Mouse (Mus musculus): ENCODE measurements at regions not wholly inside any gene's neighbourhood (a gene's known extent, or its start where the extent isn't known, plus 50 kb on each side); places are given as distances from the start of the nearest gene placed in this dataset.
A peak's percentile ranks its signal among the peaks of the same experiment; 100 is the strongest.

DNA sequence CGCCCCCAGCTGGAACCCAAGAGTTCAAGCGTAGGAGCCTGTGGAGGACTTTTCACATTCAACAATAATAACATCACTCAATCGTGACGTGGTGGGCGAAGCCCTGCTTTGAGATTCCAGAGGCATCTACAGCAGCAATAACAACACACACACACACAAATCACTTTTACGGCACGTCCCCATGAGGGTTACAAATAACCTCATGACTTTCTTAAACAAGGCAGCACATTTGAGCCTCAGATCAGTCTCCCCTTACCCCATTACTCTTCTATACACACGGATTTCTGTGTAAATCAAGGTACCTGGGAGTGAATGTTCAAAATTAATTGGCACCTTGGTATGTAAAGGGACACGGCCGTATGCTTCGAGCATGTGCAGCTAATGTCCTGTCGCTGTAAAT is 354.4 kb downstream of the Ajap1 start:
- H3K4me3 ChIP-seq (ENCODE audit: low read length) = no peak overlapping the region
- no peak overlapping the region for H3K27ac ChIP-seq (ENCODE audit: low read length)
- no peaks in the 10 kb centered on the region for H3K27me3 ChIP-seq (ENCODE audit: insufficient read depth, low read length)
- H3K9me3 ChIP-seq (ENCODE audit: low read length) = peaks cover 12% of the 10 kb centered on the region
- H3K36me3 ChIP-seq (ENCODE audit: insufficient read depth, low read length) = no peaks in the 10 kb centered on the region
- 0 out of 2 replicates have a peak, but pooled peaks cover 6% of the 10 kb centered on the region for H3K4me1 ChIP-seq (ENCODE audit: insufficient read depth, low read length)
- H3K9ac ChIP-seq (replicated peaks; ENCODE audit: low read length) = no peak overlapping the region
- ATAC-seq (ENCODE audit: low FRiP score, low TSS enrichment) = peak; percentile 36; the same call in 1 of the 2 replicates
- 35% methylated on average over 12 of the region's 12 CpGs for WGBS
- H3K4me2 ChIP-seq (replicated peaks; ENCODE audit: low read depth, low read length) = no peak overlapping the region

- Histone ChIP-seq H3K4me2 (replicated peaks; ENCODE audit: low read depth, low read length) (peak overlapping the region; percentile 39; the same call in 1 of the 2 replicates), H3K4me1 (ENCODE audit: insufficient read depth, low read length) (peaks cover 30% of the 10 kb centered on the region), H3K27me3 (ENCODE audit: insufficient read depth, low read length) (no peaks in the 10 kb centered on the region), H3K36me3 (ENCODE audit: insufficient read depth, low read length) (no peaks in the 10 kb centered on the region), H3K9me3 (ENCODE audit: low read length) (no peaks in the 10 kb centered on the region), H3K27ac (ENCODE audit: low read length) (peak overlapping the region; percentile 85), H3K4me3 (ENCODE audit: low read length) (no peak overlapping the region), H3K9ac (replicated peaks; ENCODE audit: low read length) (no peak overlapping the region)
- WGBS = 12% methylated on average over 6 of the region's 6 CpGs
- ATAC-seq (ENCODE audit: low FRiP score, low TSS enrichment) = no peak
These were observed 362.1 kb downstream of the Ajap1 start for GRCm38 (mm10) chr4:153120480-153120879.

GRCm38 (mm10) chr4:153119647-153120102 is 362.9 kb downstream of the Ajap1 start:
- Histone ChIP-seq H3K4me1 (ENCODE audit: insufficient read depth, low read length) (peaks cover 30% of the 10 kb centered on the region), H3K4me2 (replicated peaks; ENCODE audit: low read depth, low read length) (peak overlapping the region; percentile 39), H3K9me3 (ENCODE audit: low read length) (no peaks in the 10 kb centered on the region), H3K27ac (ENCODE audit: low read length) (peak overlapping the region; percentile 85), H3K9ac (replicated peaks; ENCODE audit: low read length) (peak overlapping the region; percentile 22; the same call in 1 of the 2 replicates), H3K27me3 (ENCODE audit: insufficient read depth, low read length) (no peaks in the 10 kb centered on the region), H3K4me3 (ENCODE audit: low read length) (0 out of 2 replicates have a peak overlapping the region, but pooled peaks have one; percentile 5), H3K36me3 (ENCODE audit: insufficient read depth, low read length) (no peaks in the 10 kb centered on the region)
- peak; percentile 86 for ATAC-seq (ENCODE audit: low FRiP score, low TSS enrichment)
- 36% methylated on average over 4 of the region's 4 CpGs for WGBS

DNA sequence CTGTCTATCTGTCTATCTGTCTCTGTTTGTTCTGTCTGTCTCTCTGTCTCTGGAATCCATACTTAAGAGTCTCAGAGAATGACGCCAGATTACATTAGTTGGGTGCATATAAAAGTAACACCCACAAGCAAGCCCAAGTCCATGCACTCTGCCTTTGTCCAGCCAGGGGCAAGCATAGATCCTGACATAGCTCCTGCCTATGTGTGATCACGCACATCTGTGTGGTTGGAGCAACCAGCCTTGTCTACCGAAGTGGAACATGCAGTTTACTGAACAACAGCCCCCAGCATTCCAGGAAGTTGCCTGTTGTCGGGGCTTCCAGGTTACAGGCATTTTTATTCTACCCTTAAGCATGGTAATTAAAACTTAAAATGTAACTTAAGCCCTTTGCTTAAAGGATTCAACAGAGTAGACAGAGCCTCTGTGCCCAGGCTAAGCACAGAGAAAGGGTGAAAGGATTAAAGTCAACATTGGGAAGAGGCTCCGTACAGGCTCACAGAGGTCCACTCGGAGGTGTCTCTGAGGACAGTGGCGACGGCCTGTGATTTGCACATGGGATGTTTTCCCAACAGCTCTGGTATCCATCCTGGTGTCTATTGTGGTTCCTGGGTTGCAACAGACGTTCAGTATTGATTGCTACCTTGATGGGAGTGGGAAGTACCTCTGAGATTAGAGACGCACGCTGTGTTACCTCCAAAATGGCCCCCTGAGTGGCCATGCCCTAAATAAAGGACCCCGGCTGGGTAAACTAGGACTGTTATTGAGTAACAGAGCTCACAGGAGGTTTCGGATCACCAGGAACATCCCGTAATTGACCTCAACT is 363.6 kb downstream of the Ajap1 start:
- H3K27me3 ChIP-seq (ENCODE audit: insufficient read depth, low read length) = no peaks in the 10 kb centered on the region
- peaks cover 30% of the 10 kb centered on the region for H3K4me1 ChIP-seq (ENCODE audit: insufficient read depth, low read length)
- peak overlapping the region; percentile 39 for H3K4me2 ChIP-seq (replicated peaks; ENCODE audit: low read depth, low read length)
- H3K36me3 ChIP-seq (ENCODE audit: insufficient read depth, low read length) = no peaks in the 10 kb centered on the region
- H3K9ac ChIP-seq (replicated peaks; ENCODE audit: low read length) = no peak overlapping the region; the same call in 1 of the 2 replicates
- 31% methylated on average over 14 of the region's 14 CpGs for WGBS
- no peaks in the 10 kb centered on the region for H3K9me3 ChIP-seq (ENCODE audit: low read length)
- peak overlapping the region; percentile 5; the same call in 1 of the 2 replicates for H3K4me3 ChIP-seq (ENCODE audit: low read length)
- peak; percentile 83 for ATAC-seq (ENCODE audit: low FRiP score, low TSS enrichment)
- H3K27ac ChIP-seq (ENCODE audit: low read length) = peak overlapping the region; percentile 85

DNA sequence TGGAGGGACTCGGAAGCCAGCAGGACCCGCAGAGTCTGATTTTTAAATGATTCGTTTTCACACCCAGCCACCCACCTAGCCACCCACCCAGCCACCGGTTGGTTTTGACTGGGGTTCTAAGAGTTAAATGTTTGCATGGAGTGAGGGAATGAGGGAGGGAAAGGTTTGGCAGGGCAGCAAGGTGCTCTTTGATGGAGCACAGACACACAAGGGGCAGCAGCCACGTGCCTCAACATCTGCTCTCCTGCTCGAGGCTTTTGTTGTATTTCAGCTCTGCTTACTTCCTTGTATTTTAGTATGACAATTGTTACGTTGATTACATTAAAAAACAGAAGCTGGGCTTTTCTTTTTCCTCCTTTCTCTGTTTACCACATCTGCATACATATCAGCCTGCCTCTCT is 367.6 kb downstream of the Ajap1 start:
- no peak overlapping the region for H3K9ac ChIP-seq (replicated peaks; ENCODE audit: low read length)
- no peaks in the 10 kb centered on the region for H3K36me3 ChIP-seq (ENCODE audit: insufficient read depth, low read length)
- no peak for ATAC-seq (ENCODE audit: low FRiP score, low TSS enrichment)
- no peak overlapping the region for H3K4me2 ChIP-seq (replicated peaks; ENCODE audit: low read depth, low read length)
- 62% methylated on average over 7 of the region's 7 CpGs for WGBS
- H3K4me1 ChIP-seq (ENCODE audit: insufficient read depth, low read length) = peaks cover 17% of the 10 kb centered on the region
- H3K9me3 ChIP-seq (ENCODE audit: low read length) = peaks cover 9% of the 10 kb centered on the region
- no peak overlapping the region for H3K27ac ChIP-seq (ENCODE audit: low read length)
- H3K4me3 ChIP-seq (ENCODE audit: low read length) = no peak overlapping the region
- no peaks in the 10 kb centered on the region for H3K27me3 ChIP-seq (ENCODE audit: insufficient read depth, low read length)

DNA sequence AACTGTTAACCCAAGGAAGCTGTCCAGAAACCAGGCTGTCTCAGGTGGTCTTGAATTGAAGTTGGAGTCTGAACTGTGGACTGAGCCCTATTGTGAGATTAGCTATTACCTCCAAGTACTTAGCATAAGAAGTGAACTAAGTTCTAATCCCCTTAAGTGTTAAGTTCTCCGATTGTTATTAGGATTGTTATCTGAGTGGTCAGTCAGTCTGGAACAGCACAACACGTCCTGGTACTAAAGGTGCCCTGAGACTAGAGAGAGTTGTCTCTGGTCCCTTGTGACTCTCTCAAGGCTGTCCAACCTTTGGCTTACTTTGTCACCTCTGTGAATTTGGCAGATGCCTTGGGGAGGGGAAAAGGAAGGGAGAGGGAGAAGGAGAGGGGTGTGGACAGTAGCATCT is 369.0 kb downstream of the Ajap1 start:
- 81% methylated on average over 2 of the region's 2 CpGs for WGBS
- no peak overlapping the region for H3K9ac ChIP-seq (replicated peaks; ENCODE audit: low read length)
- ATAC-seq (ENCODE audit: low FRiP score, low TSS enrichment) = no peak
- H3K4me2 ChIP-seq (replicated peaks; ENCODE audit: low read depth, low read length) = no peak overlapping the region
- H3K36me3 ChIP-seq (ENCODE audit: insufficient read depth, low read length) = no peaks in the 10 kb centered on the region
- H3K4me1 ChIP-seq (ENCODE audit: insufficient read depth, low read length) = peaks cover 2% of the 10 kb centered on the region; the same call in 1 of the 2 replicates
- no peak overlapping the region for H3K4me3 ChIP-seq (ENCODE audit: low read length)
- H3K27ac ChIP-seq (ENCODE audit: low read length) = no peak overlapping the region
- no peaks in the 10 kb centered on the region for H3K27me3 ChIP-seq (ENCODE audit: insufficient read depth, low read length)
- peaks cover 9% of the 10 kb centered on the region for H3K9me3 ChIP-seq (ENCODE audit: low read length)

- Histone ChIP-seq H3K4me1 (ENCODE audit: insufficient read depth, low read length) (no peaks in the 10 kb centered on the region), H3K9me3 (ENCODE audit: low read length) (peaks cover 9% of the 10 kb centered on the region), H3K9ac (replicated peaks; ENCODE audit: low read length) (no peak overlapping the region), H3K4me3 (ENCODE audit: low read length) (no peak overlapping the region), H3K36me3 (ENCODE audit: insufficient read depth, low read length) (no peaks in the 10 kb centered on the region), H3K27me3 (ENCODE audit: insufficient read depth, low read length) (no peaks in the 10 kb centered on the region), H3K4me2 (replicated peaks; ENCODE audit: low read depth, low read length) (no peak overlapping the region), H3K27ac (ENCODE audit: low read length) (no peak overlapping the region)
- peak; percentile 59 for ATAC-seq (ENCODE audit: low FRiP score, low TSS enrichment)
- 16% methylated on average over 16 of the region's 16 CpGs for WGBS
These were observed 372.3 kb downstream of the Ajap1 start for GRCm38 (mm10) chr4:153110291-153110746.

- 0 out of 2 replicates have a peak, but pooled peaks cover 13% of the 10 kb centered on the region for H3K4me1 ChIP-seq (ENCODE audit: insufficient read depth, low read length)
- no peak overlapping the region for H3K27ac ChIP-seq (ENCODE audit: low read length)
- no peak overlapping the region for H3K9ac ChIP-seq (replicated peaks; ENCODE audit: low read length)
- no peak for ATAC-seq (ENCODE audit: low FRiP score, low TSS enrichment)
- H3K9me3 ChIP-seq (ENCODE audit: low read length) = no peaks in the 10 kb centered on the region
- H3K36me3 ChIP-seq (ENCODE audit: insufficient read depth, low read length) = no peaks in the 10 kb centered on the region
- WGBS = 85% methylated on average over 12 of the region's 12 CpGs
- no peak overlapping the region for H3K4me3 ChIP-seq (ENCODE audit: low read length)
- no peak overlapping the region for H3K4me2 ChIP-seq (replicated peaks; ENCODE audit: low read depth, low read length)
- H3K27me3 ChIP-seq (ENCODE audit: insufficient read depth, low read length) = no peaks in the 10 kb centered on the region
These were observed 384.0 kb downstream of the Ajap1 start for GRCm38 (mm10) chr4:153098591-153098990.

- H3K36me3 ChIP-seq (ENCODE audit: insufficient read depth, low read length) = no peaks in the 10 kb centered on the region
- no peak overlapping the region for H3K27ac ChIP-seq (ENCODE audit: low read length)
- H3K4me2 ChIP-seq (replicated peaks; ENCODE audit: low read depth, low read length) = no peak overlapping the region
- H3K4me3 ChIP-seq (ENCODE audit: low read length) = no peak overlapping the region
- no peak for ATAC-seq (ENCODE audit: low FRiP score, low TSS enrichment)
- H3K4me1 ChIP-seq (ENCODE audit: insufficient read depth, low read length) = peaks cover 13% of the 10 kb centered on the region; the same call in 1 of the 2 replicates
- no peaks in the 10 kb centered on the region for H3K27me3 ChIP-seq (ENCODE audit: insufficient read depth, low read length)
- no peak overlapping the region for H3K9ac ChIP-seq (replicated peaks; ENCODE audit: low read length)
- 82% methylated on average over 1 of the region's 1 CpGs for WGBS
- H3K9me3 ChIP-seq (ENCODE audit: low read length) = no peaks in the 10 kb centered on the region
These were observed 385.0 kb downstream of the Ajap1 start for GRCm38 (mm10) chr4:153097601-153098000.

- ATAC-seq (ENCODE audit: low FRiP score, low TSS enrichment) = peak; percentile 53; the same call in 1 of the 2 replicates
- WGBS = 32% methylated on average over 3 of the region's 3 CpGs
These were observed 389.5 kb downstream of the Ajap1 start for GRCm38 (mm10) chr4:153093129-153093528.

More at GRCm38 (mm10) chr4:153093129-153093528, 389.5 kb downstream of the Ajap1 start:
- H3K4me2 ChIP-seq (replicated peaks; ENCODE audit: low read depth, low read length) = no peak overlapping the region
- H3K27me3 ChIP-seq (ENCODE audit: insufficient read depth, low read length) = no peaks in the 10 kb centered on the region
- H3K27ac ChIP-seq (ENCODE audit: low read length) = peak overlapping the region; percentile 52; the same call in 1 of the 2 replicates
- H3K4me3 ChIP-seq (ENCODE audit: low read length) = no peak overlapping the region
- H3K9ac ChIP-seq (replicated peaks; ENCODE audit: low read length) = no peak overlapping the region
- peaks cover 13% of the 10 kb centered on the region; the same call in 1 of the 2 replicates for H3K4me1 ChIP-seq (ENCODE audit: insufficient read depth, low read length)
- no peaks in the 10 kb centered on the region for H3K36me3 ChIP-seq (ENCODE audit: insufficient read depth, low read length)
- no peaks in the 10 kb centered on the region; the same call in 1 of the 2 replicates for H3K9me3 ChIP-seq (ENCODE audit: low read length)

All from kidney, embryonic 16.5 days (tissue).